Mouse (Mus musculus) cerebellum, adult 9-10 months (tissue): ENCODE measurements at regions not wholly inside any gene's neighbourhood (a gene's known extent, or its start where the extent isn't known, plus 50 kb on each side); places are given as distances from the start of the nearest gene placed in this dataset.
A peak's percentile ranks its signal among the peaks of the same experiment; 100 is the strongest.

Experiments used
- DNase-seq: peaks from one replicate; pipeline ENCODE4 v3.0.0; 2022

DNA sequence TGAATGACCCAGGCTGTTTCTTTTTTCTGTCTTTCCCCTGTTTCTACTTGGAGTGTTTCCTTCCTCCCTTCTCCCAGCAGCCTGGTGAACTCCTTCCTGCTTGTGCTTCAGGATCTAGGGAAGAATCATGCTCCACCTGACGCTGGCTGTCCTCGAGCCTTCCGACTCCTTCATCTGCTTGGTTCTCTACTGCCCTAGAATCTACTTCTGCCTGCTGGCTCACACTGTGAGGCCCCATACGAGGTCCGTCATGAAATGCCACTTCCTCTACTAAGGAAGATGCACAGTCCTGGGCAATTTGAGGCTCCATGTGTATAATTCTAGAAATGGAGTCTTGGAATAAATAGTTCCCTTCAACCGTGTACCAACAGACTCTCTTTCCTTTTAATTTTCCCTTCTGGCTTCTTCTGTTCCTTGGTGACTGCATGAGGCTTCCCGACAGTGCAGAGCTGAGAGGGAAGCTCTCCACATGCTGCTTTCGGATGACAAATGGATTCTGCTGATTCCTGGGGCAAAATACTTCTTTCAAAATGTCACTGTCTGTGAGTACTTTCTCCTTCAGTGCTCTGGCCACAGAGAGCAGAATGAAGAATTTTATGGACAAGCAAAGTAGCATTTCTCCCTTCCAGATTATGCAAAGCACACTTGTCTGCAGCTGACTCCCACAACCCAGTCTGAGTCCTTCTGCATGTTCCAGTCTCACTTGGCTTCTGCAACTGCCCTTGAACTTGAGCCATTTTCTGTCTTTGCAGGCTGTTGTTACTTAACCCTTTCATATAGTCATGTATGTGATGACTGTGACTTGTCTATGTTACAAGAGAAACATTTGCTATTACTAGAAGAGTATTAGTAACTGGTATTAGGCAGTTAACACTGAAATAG, 341.1 kb upstream of the Kif2a start:
- DNase-seq = no peak

- DNase-seq = no peak
Measured at GRCm38 (mm10) chr13:107340802-107341364, 319.0 kb upstream of the Kif2a start.

- no peak for DNase-seq
Measured at GRCm38 (mm10) chr13:107338111-107338510, 316.2 kb upstream of the Kif2a start.

DNA sequence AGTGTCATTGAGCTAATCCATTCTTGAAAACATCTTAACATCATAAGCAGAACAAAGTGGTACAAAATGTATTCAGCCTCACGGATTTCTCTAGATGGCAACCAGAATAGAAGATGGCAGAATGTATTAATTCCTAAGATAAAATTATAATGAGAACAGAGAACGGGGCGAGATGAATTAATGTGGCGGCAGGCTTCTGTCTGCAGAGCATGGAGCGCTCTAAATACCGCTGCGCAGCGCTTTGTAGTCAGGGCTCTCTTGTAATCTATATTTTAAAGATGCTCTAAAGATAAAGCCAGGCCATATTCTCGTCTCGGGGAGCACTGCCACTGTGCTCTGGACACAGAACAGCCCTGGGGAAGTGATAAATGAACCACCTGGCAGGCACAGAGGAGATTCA, 315.2 kb upstream of the Kif2a start:
- no peak for DNase-seq

GRCm38 (mm10) chr13:107329348-107329747, 307.4 kb upstream of the Kif2a start:
- no peak for DNase-seq

DNA sequence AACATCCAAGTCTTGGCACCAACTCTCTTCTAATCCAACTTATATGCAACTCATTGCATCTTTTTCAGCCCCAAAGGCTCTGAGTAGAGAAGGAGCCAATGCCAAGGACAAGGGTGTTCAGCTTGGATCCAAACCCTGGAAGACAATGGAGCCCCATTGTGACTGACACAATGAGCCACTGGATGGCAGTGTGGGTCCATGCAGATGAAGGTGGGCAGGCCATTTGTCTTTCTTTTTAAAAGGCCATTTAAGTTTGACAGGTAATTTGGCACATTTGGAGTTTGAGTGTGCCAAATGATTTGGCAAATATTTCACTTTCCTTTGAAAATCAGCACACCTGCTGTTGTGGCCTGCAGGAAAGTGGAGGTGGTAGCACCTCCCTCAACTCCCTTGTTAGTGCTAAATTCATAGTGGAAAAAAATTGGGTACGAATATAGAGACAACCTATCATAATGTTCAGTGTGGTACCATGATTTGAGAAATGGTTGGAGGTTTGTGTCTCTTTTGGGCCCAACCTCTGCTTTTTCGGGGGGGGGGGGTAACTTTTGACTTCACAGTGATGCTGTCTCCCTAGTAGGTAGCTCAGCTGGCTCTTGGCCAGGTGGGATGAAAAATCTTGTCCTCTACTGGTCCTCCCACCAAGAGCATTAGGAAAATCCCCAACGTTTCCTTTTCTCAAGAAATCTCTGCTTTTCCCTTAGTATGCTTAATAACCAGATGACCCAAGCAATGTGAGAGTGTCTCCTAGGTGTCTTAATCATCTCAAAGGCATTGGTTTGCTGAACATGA, 304.0 kb upstream of the Kif2a start:
- peak; percentile 88 for DNase-seq

DNA sequence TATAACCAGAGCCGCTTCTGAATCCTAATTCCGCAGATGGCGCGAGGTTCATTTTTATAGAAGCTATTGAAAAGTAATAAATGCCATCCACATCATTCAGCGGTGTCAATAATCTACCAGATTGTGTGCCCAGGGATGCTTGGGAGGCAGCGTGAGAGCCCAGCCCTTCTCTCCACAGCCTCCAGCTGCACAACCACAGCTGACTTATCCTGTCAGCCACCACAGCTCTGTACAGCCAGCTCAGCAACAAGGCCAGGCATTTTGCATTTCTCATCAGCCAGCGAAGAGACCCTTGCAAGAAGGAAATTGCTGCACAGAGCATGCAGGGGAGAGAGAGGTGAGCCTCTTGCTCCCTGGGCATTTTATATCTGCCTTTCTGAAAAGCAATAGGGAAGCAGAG, 292.8 kb upstream of the Kif2a start:
- no peak for DNase-seq

DNA sequence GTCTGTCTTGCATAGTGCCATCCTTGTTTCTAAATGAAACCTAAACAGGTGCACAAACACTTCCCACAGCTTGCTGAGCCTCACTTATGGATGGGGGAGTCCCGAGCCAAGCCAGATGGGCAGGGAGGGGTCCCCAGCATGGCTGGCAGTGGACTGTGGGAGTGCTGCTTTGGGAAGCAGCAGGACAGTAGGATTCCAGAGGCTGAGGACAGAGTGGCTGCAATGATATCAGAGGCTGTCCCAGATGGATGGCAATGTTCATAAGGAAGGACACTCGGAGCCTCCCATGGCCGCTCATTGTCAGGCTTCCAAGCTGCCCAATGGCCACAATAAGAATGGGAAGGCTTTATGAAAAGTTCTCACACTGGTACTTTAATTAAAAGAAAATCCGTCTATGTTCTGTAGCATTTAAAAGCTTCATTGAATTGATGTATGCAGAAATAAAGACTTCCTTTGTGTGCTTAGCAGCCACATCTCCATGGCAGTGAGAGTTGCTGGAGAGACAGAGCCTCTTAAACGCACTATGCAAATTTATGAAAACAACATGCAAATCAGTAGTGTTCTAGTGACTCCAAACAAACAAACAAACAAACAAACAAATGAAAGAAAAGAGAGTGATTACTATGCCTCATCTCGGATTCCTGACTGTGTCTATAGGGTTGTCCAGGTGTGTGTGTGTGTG, 287.2 kb upstream of the Kif2a start:
- no peak for DNase-seq

DNA sequence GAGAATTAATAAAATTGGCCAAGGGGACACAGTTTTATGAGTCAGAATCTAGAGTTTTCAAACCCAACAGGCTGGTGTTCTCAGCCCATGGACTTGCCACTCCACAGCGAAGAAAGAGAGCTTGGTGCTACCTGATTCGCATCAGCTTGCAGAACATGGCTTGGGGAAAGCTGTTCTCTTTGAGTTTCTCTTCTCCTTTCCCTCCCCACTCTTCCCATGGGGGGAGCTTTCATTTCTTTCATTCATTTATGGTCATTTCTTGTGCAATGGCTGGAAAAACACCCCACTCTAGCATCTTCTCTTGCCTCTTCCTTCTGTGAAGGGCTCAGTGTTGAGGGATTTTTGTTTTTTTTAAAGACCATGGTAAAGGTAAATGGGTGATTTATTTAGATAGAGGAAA, 286.5 kb upstream of the Kif2a start:
- no peak for DNase-seq

- no peak for DNase-seq
Measured at GRCm38 (mm10) chr13:107306958-107307357, 285.0 kb upstream of the Kif2a start.

- no peak for DNase-seq
Measured at GRCm38 (mm10) chr13:107306232-107306631, 284.3 kb upstream of the Kif2a start.

DNA sequence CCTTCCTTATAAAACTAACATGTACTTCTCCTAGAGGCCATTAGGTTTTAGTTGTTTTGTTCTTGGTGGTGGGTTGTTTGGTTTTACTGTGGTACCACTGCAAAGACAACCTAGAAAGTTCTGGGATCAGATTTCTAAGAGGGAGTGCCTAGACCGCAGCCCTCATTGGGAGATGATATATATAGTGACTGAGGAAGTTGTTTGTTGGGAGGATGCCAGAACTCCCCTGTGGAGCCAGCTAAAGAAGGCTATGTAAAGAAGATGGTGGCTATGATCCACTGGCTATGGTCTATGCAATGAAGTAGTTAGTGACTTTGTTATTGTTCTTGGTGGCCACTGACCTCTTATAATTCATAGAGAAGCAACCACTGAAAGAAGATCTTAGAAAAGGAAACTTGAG, 283.8 kb upstream of the Kif2a start:
- no peak for DNase-seq

- DNase-seq = no peak
Measured at GRCm38 (mm10) chr13:107303878-107304277, 282.0 kb upstream of the Kif2a start.

- DNase-seq = no peak
Measured at GRCm38 (mm10) chr13:107303322-107303721, 281.4 kb upstream of the Kif2a start.

DNA sequence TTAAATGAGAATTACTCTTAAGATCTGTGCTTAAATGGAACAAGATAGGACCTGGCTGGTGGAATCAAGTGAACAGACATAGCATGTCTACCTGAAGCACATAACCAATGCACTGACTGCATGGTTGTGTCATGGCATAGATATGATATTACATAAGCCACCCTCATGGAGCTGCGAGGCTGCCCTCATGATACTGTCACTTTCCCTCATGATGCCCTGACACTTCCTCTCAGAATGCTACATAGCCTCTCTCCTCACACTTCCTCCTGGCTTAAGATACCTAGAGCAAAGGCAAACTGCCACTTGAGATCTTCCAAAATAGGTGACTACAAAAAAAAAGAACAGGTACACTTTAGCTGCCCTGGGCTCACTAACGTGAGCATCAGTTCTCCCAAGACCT, 278.9 kb upstream of the Kif2a start:
- no peak for DNase-seq

DNA sequence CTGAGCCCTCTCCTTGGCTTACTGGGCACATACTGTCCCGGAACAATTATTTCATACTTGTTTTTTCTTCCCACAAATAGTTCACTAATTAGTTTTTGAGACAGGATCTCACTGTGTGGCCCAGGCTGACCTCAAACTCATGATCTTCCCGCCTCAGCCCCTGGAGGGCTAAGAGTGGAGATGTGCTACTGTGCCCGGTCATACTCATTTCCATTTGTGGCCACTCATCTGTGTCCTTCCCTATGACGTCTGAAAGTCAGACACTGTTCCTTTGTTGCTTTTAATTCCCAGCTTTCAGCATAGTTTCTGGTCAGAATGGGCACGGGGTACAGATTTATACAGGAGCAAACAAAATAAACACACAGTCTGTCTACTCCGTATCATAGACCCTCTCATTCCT, 242.7 kb upstream of the Kif2a start:
- DNase-seq = no peak

DNA sequence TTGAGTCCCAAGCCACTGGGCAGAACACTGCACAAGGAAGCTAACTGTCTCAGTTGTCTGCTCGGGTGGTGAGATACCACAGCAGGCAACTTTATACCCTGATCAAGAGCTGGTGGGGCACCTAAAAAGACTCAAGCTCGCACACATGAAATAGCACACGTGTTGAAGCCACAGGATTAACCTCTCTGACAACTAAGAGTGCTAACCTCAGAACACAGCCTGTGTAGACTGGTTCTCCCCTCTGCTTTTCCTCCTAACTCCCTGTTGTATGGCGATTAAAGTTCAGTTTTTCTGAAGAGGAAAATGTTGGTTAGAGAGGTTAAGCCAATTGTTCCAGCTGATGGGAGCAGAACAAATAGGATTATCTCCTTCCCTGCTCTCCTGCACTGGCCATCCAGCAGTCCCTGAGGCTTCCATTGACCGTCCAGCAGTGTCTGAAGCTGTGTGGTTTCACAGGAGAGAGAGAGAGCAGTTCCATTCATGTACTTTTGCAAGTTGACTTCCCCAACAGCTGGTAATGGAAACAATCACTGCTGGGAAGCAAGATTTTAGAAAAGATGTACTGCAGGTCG, 239.6 kb upstream of the Kif2a start:
- no peak for DNase-seq

DNA sequence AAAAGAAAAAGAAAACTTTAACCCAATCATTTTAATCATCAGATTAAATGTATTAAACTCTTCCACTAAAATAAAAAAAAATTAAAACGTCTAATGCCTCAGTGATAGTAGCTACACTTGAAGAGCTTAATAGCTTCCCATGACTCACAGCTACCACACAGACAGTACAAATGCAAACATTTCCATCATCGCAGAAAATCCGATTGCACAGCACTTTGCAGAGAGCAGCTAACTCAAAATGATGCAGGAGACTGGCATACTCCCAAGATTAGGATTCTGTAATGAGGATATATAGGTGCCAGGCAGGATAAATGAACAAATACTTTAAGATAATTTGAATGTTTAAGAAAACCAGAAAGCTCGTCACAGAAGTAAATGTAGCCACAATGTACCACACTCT, 238.3 kb upstream of the Kif2a start:
- no peak for DNase-seq

DNA sequence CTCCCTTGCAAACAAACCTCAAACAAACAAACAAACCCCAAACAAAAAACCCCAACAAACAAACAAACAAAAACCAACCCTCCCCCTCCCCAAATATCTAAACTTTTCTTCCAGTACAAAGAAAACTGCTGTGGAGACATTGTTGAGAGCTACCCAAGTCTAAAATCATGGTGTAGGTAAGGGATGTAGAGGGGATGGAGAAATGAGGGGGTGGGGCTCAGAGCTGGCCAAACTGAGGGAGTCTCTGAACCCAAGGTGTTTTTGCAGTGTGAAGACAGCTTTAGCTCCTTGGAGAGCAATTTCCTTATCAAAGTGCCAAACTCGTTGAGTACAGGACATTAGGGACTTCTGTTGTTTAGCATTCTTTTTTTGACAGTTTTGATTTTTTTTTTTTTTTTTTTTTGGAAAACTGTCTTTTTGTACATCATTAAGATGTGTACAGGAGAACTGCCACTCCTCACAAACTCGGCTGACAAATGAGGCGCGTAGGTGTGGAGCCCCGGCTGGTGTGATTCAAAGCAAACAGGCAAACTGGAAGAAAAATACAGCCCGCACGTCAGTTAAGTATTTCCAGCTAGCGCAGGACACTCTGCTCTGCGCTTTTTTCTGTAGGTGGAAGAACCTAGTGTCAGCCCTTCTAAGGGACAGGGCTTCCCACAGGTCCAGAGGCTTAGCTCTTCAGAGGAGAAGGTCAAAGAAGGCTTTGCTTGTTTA, 226.0 kb upstream of the Kif2a start:
- no peak for DNase-seq

- no peak for DNase-seq
Measured at GRCm38 (mm10) chr13:107246956-107247751, 225.2 kb upstream of the Kif2a start.

DNA sequence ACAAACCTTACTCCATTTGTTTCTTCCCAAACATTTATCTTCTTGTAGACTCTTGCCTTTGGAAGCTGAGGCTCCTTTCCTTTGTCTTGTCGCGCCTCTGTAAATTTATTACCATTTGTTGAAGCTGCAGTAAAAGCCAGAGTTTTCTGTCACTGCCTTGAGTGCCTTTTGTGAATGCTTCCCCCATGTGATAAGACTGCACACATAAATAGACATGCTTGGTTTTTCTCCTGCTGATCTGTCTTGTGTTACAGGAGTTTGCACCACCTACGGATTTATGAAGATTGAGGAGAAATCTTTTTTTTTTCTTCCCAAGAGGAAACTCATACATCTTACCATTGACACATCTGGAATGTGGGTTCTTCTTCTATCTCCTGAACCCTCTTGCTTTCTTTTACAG, 222.2 kb upstream of the Kif2a start:
- DNase-seq = no peak

GRCm38 (mm10) chr13:107239035-107239387, 217.1 kb upstream of the Kif2a start:
- no peak for DNase-seq
